Mouse (Mus musculus) limb, embryonic 14.5 days (tissue): ENCODE results near the gene Rpl36a. TPM values are rescaled to one million over a fixed set of nuclear protein-coding genes. Genes with fewer than 3 reads are reported as not detected.

Experiments
- ATAC-seq: fragments of 200-750 bp; cut with Nextera tagmentation; 2 replicates; pipeline ENCODE4 v1.8.0; 2017; ENCODE audit warnings: low read depth, moderate number of reproducible peaks, moderate TSS enrichment; ENCODE audit not compliant: low FRiP score
- DNase-seq: peaks from one replicate; pipeline ENCODE4 v3.0.0-alpha.2; 2015; ENCODE audit warnings: low spot score
- H3K27ac ChIP-seq: fragments of 300-500 bp; sonication (generic); replicated peaks from 2 replicates; pipeline ENCODE4 v1.5.1; 2014; ENCODE audit warnings: low read depth, mild to moderate bottlenecking, low read length, moderate library complexity, mixed read lengths
- H3K27me3 ChIP-seq: fragments of 300-500 bp; sonication (generic); 2 replicates; pipeline ENCODE4 v1.6.1; 2014; ENCODE audit warnings: low read length, mixed read lengths; ENCODE audit not compliant: control insufficient read depth, insufficient read depth
- H3K36me3 ChIP-seq: fragments of 300-500 bp; sonication (generic); 2 replicates; pipeline ENCODE4 v1.6.1; 2014; ENCODE audit warnings: mild to moderate bottlenecking, low read length, moderate library complexity, mixed read lengths; ENCODE audit not compliant: control insufficient read depth, insufficient read depth
- H3K4me1 ChIP-seq: fragments of 300-500 bp; sonication (generic); 2 replicates; pipeline ENCODE4 v1.6.1; 2014; ENCODE audit warnings: antibody characterized with exemption, low read length, mixed read lengths; ENCODE audit not compliant: control insufficient read depth, insufficient read depth
- H3K4me2 ChIP-seq: fragments of 300-500 bp; sonication (generic); replicated peaks from 2 replicates; pipeline ENCODE4 v1.6.1; 2014; ENCODE audit warnings: low read depth, mild to moderate bottlenecking, low read length, moderate library complexity; ENCODE audit not compliant: severe bottlenecking
- H3K4me3 ChIP-seq: fragments of 300-500 bp; sonication (generic); replicated peaks from 2 replicates; pipeline ENCODE4 v1.5.1; 2014; ENCODE audit warnings: low read length
- H3K9ac ChIP-seq: fragments of 300-500 bp; sonication (generic); 2 replicates; pipeline ENCODE4 v1.6.1; 2014; ENCODE audit warnings: mild to moderate bottlenecking, low read depth, low read length, moderate library complexity; ENCODE audit not compliant: severe bottlenecking
- H3K9me3 ChIP-seq: fragments of 300-500 bp; sonication (generic); 2 replicates; pipeline ENCODE4 v1.6.1; 2016; ENCODE audit warnings: low read length; ENCODE audit not compliant: control insufficient read depth
- POLR2A ChIP-seq: fragments of 200-500 bp; IDR thresholded peaks from 2 replicates; pipeline ENCODE4 v1.8.0; 2012; ENCODE audit warnings: inconsistent platforms, mild to moderate bottlenecking, moderate library complexity, borderline replicate concordance; ENCODE audit not compliant: insufficient read depth, insufficient read length; ENCODE audit errors: extremely low read depth
- WGBS: fragments of 180-500 bp; shearing (Covaris S2); extraction: QIAGEN DNeasy Blood & Tissue Kit; methylation state at CpG from one replicate; pipeline ENCODE4 v1.1.7; 2014; 5-methylcytosine and 5-hydroxymethylcytosine counted together
- polyA plus RNA-seq, 2 experiments: library from polyadenylated mRNA; depleted of rRNA in 1 of 2; stranded (reverse) in 1 of 2; unstranded in 1 of 2; fragments of >200 nt; fragmentation: Nextera tagmentation in 1 of 2; extraction: Ambion mirVana in 1 of 2; gene quantifications; 2 replicates each; pipeline versions ENCODE4 v1.2.1 to v1.2.3; 2012 to 2014

Rpl36a gene
- polyA plus RNA-seq, 2 experiments = 533 to 1,926 TPM

DNA sequence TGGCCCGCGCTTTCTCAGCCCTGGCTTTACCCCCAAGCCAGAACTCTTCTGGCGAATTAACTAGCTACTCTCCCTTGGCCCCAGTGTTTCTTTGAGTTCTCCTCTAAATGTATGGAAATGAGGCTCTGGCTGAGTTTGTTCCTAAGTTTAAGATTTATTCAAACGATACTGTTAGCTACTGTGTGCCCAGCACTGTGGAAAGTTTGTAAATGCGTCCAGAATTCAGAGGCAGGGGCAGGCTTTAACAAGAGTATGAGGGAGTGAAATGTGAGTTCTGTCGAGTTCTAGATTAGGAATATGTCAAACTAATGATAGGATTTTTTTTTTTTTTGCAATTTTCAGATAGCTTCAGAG, 43.5 kb upstream of the Rpl36a start:
- TF ChIP-seq POLR2A = no peak
- DNase-seq = no peak
- Histone ChIP-seq H3K27me3 (no peaks in the 10 kb centered on the region), H3K36me3 (no peaks in the 10 kb centered on the region), H3K27ac (peak overlapping the region; percentile 83), H3K9me3 (no peaks in the 10 kb centered on the region), H3K4me2 (peak overlapping the region; percentile 43), H3K4me1 (no peaks in the 10 kb centered on the region), H3K9ac (peak overlapping the region; percentile 58), H3K4me3 (peak overlapping the region; percentile 47)
- 21% methylated on average over 6 of the region's 6 CpGs for WGBS
- no peak for ATAC-seq

GRCm38 (mm10) chrX:134547330-134547729, 38.1 kb upstream of the Rpl36a start:
- ATAC-seq = no peak
- no peak for DNase-seq
- Histone ChIP-seq H3K27me3 (no peaks in the 10 kb centered on the region), H3K4me2 (no peak overlapping the region), H3K9ac (no peak overlapping the region), H3K36me3 (no peaks in the 10 kb centered on the region), H3K9me3 (no peaks in the 10 kb centered on the region), H3K4me3 (no peak overlapping the region), H3K27ac (no peak overlapping the region), H3K4me1 (no peaks in the 10 kb centered on the region)
- 87% methylated on average over 4 of the region's 4 CpGs for WGBS
- TF ChIP-seq POLR2A = no peak

DNA sequence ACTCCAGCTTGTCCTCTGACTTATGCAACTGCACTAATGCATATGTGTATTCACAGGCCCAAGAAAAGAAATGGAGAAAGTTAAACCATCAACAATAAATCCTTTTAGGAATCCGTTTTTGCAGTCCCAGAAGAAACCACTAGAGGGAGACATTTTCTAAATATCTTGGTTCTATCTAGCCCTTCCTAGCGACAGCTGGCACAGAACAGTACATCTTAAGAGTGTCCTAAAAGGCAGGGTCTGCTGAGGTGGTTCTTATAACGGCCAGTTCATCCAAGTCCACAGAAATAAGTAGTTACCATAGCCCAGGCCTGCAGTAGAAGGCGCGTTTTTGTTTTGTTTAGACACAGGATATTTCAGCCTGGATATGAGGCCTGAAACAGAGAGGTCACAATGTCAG, 34.6 kb upstream of the Rpl36a start:
- no peak for TF ChIP-seq POLR2A
- H3K27me3 ChIP-seq = no peaks in the 10 kb centered on the region
- no peak overlapping the region for H3K9ac ChIP-seq
- H3K4me2 ChIP-seq = no peak overlapping the region
- WGBS = 16% methylated on average over 5 of the region's 5 CpGs
- H3K4me3 ChIP-seq = no peak overlapping the region
- no peaks in the 10 kb centered on the region for H3K4me1 ChIP-seq
- ATAC-seq (no peak), DNase-seq (peak; percentile 86)
- H3K9me3 ChIP-seq = no peaks in the 10 kb centered on the region
- no peak overlapping the region for H3K27ac ChIP-seq
- no peaks in the 10 kb centered on the region for H3K36me3 ChIP-seq

DNA sequence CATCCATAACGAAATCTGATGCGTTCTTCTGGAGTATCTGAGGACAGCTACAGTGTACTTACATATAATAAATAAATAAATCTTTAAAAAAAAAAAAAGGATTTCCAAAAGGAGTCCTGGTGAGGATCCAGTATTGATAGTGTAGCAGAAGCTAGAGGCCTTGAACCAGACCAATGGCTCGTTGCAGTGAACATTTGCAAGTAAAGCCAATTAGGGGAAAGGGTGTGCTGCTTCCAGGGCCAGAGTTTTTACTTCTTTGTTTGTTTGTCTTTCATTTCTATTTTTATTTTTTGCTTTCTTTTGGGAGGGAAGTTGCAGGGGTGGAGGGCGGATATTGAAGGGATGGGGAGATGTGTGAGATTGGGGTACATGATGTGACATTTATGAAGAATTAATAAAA, 32.1 kb upstream of the Rpl36a start:
- Histone ChIP-seq H3K36me3 (no peaks in the 10 kb centered on the region), H3K27me3 (no peaks in the 10 kb centered on the region), H3K4me2 (no peak overlapping the region), H3K9me3 (no peaks in the 10 kb centered on the region), H3K27ac (no peak overlapping the region), H3K4me3 (no peak overlapping the region), H3K4me1 (no peaks in the 10 kb centered on the region), H3K9ac (no peak overlapping the region)
- TF ChIP-seq POLR2A = no peak
- ATAC-seq (no peak), DNase-seq (no peak)
- 83% methylated on average over 4 of the region's 4 CpGs for WGBS

GRCm38 (mm10) chrX:134554425-134554824, 31.0 kb upstream of the Rpl36a start:
- Histone ChIP-seq H3K4me2 (no peak overlapping the region), H3K27me3 (no peaks in the 10 kb centered on the region), H3K4me3 (no peak overlapping the region), H3K9me3 (no peaks in the 10 kb centered on the region), H3K4me1 (no peaks in the 10 kb centered on the region), H3K36me3 (no peaks in the 10 kb centered on the region), H3K9ac (no peak overlapping the region), H3K27ac (no peak overlapping the region)
- WGBS = 77% methylated on average over 6 of the region's 6 CpGs
- ATAC-seq (no peak), DNase-seq (no peak)
- no peak for TF ChIP-seq POLR2A

DNA sequence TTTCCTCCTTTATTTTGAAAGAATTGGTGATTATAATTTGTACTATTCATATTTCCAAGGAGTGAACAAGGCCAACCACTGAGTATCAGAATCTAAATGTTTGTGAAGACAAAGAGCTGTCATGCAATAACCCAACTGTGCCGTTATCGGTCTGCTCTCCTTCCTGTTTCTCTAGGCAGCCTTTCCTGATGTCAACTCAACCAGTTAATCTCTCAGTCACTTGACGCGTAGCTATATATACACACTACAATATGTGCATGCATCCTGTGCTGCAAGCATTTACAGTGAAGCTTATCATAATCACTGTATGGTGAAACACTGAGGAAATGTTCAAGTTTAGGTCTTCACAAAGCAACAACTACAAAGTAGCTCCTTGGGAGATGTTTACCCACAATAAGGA, 21.1 kb upstream of the Rpl36a start:
- Histone ChIP-seq H3K4me3 (no peak overlapping the region), H3K36me3 (no peaks in the 10 kb centered on the region), H3K27ac (no peak overlapping the region), H3K9me3 (no peaks in the 10 kb centered on the region), H3K4me2 (no peak overlapping the region), H3K4me1 (no peaks in the 10 kb centered on the region), H3K9ac (no peak overlapping the region), H3K27me3 (no peaks in the 10 kb centered on the region)
- ATAC-seq (no peak), DNase-seq (no peak)
- TF ChIP-seq POLR2A = no peak
- 90% methylated on average over 4 of the region's 4 CpGs for WGBS
